Mouse (Mus musculus): ENCODE results near the gene 1700020N01Rik. TPM values are rescaled to one million over a fixed set of nuclear protein-coding genes. Genes with fewer than 3 reads are reported as not detected.
A peak's percentile ranks its signal among the peaks of the same experiment; 100 is the strongest.

The 1700020N01Rik gene
- not detected in 2 replicates for polyA plus RNA-seq (2015; fragmentation: Nextera tagmentation; extraction: Ambion mirVana)

DNA sequence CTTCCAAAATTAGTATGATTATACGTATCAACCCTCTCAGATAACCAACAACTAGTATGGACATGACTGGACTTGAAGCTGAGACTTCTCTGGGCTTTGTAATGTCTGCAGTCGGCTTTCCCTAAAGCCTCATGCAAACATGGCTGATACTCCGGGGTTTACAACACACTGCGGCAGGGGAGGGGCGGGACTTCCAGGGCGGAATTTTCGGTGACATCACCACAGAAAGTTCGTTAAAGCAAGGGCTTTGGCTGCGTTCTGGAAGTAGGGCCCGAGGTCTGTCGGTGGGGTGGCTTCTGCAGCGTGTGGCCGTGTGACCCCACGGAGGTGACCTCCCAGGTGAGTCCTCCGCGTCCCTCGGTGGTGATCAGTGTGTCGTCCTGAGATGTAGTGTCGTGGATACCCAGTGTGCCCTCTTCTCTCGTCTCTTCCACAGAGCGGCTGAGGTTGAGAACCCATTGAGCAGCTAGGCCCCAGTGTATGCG is at the start of gene 1700020N01Rik:
TSS of gene 1700020N01Rik (plus strand) at position 250 of the 485 bp plus-strand sequence.
- Histone ChIP-seq H3K9ac (no peak within 1 kb of the TSS), H3K27ac (replicated peaks) (no peak within 1 kb of the TSS), H3K4me1 (replicated peaks) (no peaks in the 10 kb centered on the region), H3K36me3 (no peaks in the 10 kb centered on the region), H3K27me3 (no peaks in the 10 kb centered on the region), H3K9me3 (no peaks in the 10 kb centered on the region), H3K4me3 (no peak within 1 kb of the TSS), H3K4me2 (no peak within 1 kb of the TSS)
- 96% methylated on average over 22 of the region's 22 CpGs for WGBS
- no peak for ATAC-seq (ENCODE audit: low FRiP score, low read depth)

DNA sequence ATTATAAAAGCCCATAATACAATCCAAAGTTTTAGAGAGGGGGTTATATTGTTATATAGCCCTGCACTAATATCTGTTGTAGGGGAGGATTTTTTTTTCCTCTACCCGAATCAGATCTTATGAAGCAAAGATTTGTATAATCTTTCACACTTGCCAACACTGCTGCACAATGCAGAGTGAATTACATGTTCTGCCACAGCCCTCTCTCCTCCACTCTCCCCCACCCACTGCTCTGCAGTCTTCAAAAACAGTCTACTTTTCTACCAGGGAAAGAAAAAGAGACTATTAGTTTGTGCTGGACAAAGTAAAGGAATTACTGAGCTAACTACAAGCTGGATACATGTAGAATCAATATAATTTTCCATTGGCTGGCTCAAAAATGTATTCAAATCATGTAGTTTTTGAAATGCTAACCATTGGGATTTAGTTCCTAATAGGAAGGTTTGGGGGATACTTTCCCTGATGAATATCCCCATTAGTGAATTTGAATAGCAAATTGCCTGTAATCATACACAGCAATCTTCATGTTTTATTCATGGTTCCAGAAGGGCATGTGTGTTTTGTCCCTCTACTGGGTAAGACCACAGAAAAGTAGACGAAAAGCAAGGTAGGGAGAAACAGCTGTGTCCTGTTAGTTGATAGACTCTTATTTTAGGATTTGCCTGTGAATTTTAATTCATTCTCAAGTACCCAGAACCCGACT is 49.2 kb upstream of the 1700020N01Rik start:
- 62% methylated on average over 3 of the region's 3 CpGs for WGBS
- H3K9me3 ChIP-seq = no peaks in the 10 kb centered on the region
- no peaks in the 10 kb centered on the region for H3K36me3 ChIP-seq
- no peaks in the 10 kb centered on the region for H3K4me1 ChIP-seq (replicated peaks)
- no peaks in the 10 kb centered on the region for H3K27me3 ChIP-seq
- no peak overlapping the region for H3K4me3 ChIP-seq
- no peak overlapping the region for H3K4me2 ChIP-seq
- ATAC-seq (ENCODE audit: low FRiP score, low read depth) = no peak
- no peak overlapping the region for H3K27ac ChIP-seq (replicated peaks)
- H3K9ac ChIP-seq = no peak overlapping the region

DNA sequence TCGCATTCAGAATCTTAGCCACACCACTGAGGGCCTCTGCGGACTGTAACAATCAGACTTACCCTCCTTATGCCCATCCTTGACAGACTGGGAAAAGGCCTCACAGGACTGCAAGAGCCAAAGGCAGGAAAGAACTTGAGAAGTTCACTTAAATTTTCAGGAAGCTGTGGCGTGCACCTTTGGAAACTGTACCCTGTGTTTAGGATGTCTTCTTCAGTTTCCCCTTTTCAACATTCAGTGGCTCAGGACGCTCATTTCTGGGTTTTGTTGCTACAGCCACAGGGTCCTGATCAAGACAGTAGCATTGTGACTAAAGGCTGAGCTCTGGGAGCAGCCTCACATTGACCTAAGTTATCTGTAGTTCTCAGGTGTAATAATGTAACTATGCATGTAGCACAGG is 48.2 kb upstream of the 1700020N01Rik start:
- Histone ChIP-seq H3K36me3 (no peaks in the 10 kb centered on the region), H3K4me3 (no peak overlapping the region), H3K4me2 (no peak overlapping the region), H3K27me3 (no peaks in the 10 kb centered on the region), H3K4me1 (replicated peaks) (no peaks in the 10 kb centered on the region), H3K9ac (no peak overlapping the region), H3K9me3 (no peaks in the 10 kb centered on the region), H3K27ac (replicated peaks) (no peak overlapping the region)
- no peak for ATAC-seq (ENCODE audit: low FRiP score, low read depth)
- 86% methylated on average over 4 of the region's 4 CpGs for WGBS

DNA sequence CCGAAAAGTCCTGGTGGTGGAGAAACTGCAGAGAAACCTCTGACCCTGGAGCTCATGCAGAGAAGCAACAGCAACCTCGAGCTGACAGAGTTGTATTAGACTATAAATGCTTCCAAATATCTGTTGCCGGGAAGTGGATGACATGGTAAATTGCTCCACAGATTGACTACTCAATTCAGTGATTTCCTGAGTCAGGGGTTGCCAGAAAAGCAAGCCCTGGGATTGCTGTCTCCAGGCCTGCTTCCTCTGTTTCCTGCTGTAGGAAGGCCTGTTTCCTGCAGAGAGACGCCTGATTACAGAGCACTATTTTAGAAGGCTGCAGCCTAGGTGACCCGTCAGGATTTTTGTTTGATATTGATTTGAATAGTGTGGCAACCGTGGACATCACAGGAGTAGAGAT is 47.5 kb upstream of the 1700020N01Rik start:
- 39% methylated on average over 6 of the region's 6 CpGs for WGBS
- no peak overlapping the region for H3K9ac ChIP-seq
- no peaks in the 10 kb centered on the region for H3K36me3 ChIP-seq
- no peak overlapping the region for H3K4me3 ChIP-seq
- H3K4me2 ChIP-seq = no peak overlapping the region
- ATAC-seq (ENCODE audit: low FRiP score, low read depth) = no peak
- H3K27ac ChIP-seq (replicated peaks) = no peak overlapping the region
- H3K9me3 ChIP-seq = no peaks in the 10 kb centered on the region
- H3K4me1 ChIP-seq (replicated peaks) = no peaks in the 10 kb centered on the region
- H3K27me3 ChIP-seq = no peaks in the 10 kb centered on the region

- Histone ChIP-seq H3K9ac (no peak overlapping the region), H3K27me3 (no peaks in the 10 kb centered on the region), H3K27ac (replicated peaks) (no peak overlapping the region), H3K36me3 (no peaks in the 10 kb centered on the region), H3K9me3 (no peaks in the 10 kb centered on the region), H3K4me3 (no peak overlapping the region), H3K4me2 (no peak overlapping the region), H3K4me1 (replicated peaks) (no peaks in the 10 kb centered on the region)
- ATAC-seq (ENCODE audit: low FRiP score, low read depth) = no peak
- WGBS = 70% methylated on average over 9 of the region's 9 CpGs
Observed at GRCm38 (mm10) chr10:21548871-21549505, 44.0 kb upstream of the 1700020N01Rik start.

- no peak for ATAC-seq (ENCODE audit: low FRiP score, low read depth)
- Histone ChIP-seq H3K27me3 (no peaks in the 10 kb centered on the region), H3K9me3 (no peaks in the 10 kb centered on the region), H3K27ac (replicated peaks) (no peak overlapping the region), H3K36me3 (no peaks in the 10 kb centered on the region), H3K4me2 (no peak overlapping the region), H3K4me3 (no peak overlapping the region), H3K4me1 (replicated peaks) (no peaks in the 10 kb centered on the region), H3K9ac (no peak overlapping the region)
- 91% methylated on average over 8 of the region's 8 CpGs for WGBS
Observed at GRCm38 (mm10) chr10:21552967-21553682, 39.8 kb upstream of the 1700020N01Rik start.

GRCm38 (mm10) chr10:21553683-21554035 is 39.3 kb upstream of the 1700020N01Rik start:
- no peak for ATAC-seq (ENCODE audit: low FRiP score, low read depth)
- Histone ChIP-seq H3K27ac (replicated peaks) (no peak overlapping the region), H3K27me3 (no peaks in the 10 kb centered on the region), H3K36me3 (no peaks in the 10 kb centered on the region), H3K4me1 (replicated peaks) (no peaks in the 10 kb centered on the region), H3K4me3 (no peak overlapping the region), H3K9ac (no peak overlapping the region), H3K9me3 (no peaks in the 10 kb centered on the region), H3K4me2 (no peak overlapping the region)
- WGBS = 93% methylated on average over 4 of the region's 4 CpGs

- H3K27me3 ChIP-seq = no peaks in the 10 kb centered on the region
- no peak overlapping the region for H3K4me3 ChIP-seq
- no peak overlapping the region for H3K27ac ChIP-seq (replicated peaks)
- H3K9ac ChIP-seq = no peak overlapping the region
- WGBS = 83% methylated on average over 11 of the region's 11 CpGs
- H3K36me3 ChIP-seq = no peaks in the 10 kb centered on the region
- H3K4me2 ChIP-seq = no peak overlapping the region
- 0 out of 2 replicates have a peak, but pooled peaks have one; percentile 19 for ATAC-seq (ENCODE audit: low FRiP score, low read depth)
- H3K9me3 ChIP-seq = no peaks in the 10 kb centered on the region
- H3K4me1 ChIP-seq (replicated peaks) = no peaks in the 10 kb centered on the region
Observed at GRCm38 (mm10) chr10:21554896-21555580, 37.9 kb upstream of the 1700020N01Rik start.

GRCm38 (mm10) chr10:21559769-21560168 is 33.2 kb upstream of the 1700020N01Rik start:
- Histone ChIP-seq H3K9ac (no peak overlapping the region), H3K4me3 (no peak overlapping the region), H3K4me1 (replicated peaks) (no peaks in the 10 kb centered on the region), H3K4me2 (0 out of 2 replicates have a peak overlapping the region, but pooled peaks have one; percentile 6), H3K9me3 (no peaks in the 10 kb centered on the region), H3K36me3 (no peaks in the 10 kb centered on the region), H3K27ac (replicated peaks) (no peak overlapping the region), H3K27me3 (no peaks in the 10 kb centered on the region)
- 61% methylated on average over 15 of the region's 15 CpGs for WGBS
- no peak for ATAC-seq (ENCODE audit: low FRiP score, low read depth)

GRCm38 (mm10) chr10:21561181-21561580 is 31.8 kb upstream of the 1700020N01Rik start:
- H3K4me3 ChIP-seq = no peak overlapping the region
- no peak overlapping the region for H3K27ac ChIP-seq (replicated peaks)
- no peaks in the 10 kb centered on the region for H3K9me3 ChIP-seq
- no peaks in the 10 kb centered on the region for H3K4me1 ChIP-seq (replicated peaks)
- ATAC-seq (ENCODE audit: low FRiP score, low read depth) = no peak
- H3K9ac ChIP-seq = no peak overlapping the region
- H3K36me3 ChIP-seq = no peaks in the 10 kb centered on the region
- WGBS = 87% methylated on average over 1 of the region's 1 CpGs
- no peaks in the 10 kb centered on the region for H3K27me3 ChIP-seq
- no peak overlapping the region for H3K4me2 ChIP-seq

DNA sequence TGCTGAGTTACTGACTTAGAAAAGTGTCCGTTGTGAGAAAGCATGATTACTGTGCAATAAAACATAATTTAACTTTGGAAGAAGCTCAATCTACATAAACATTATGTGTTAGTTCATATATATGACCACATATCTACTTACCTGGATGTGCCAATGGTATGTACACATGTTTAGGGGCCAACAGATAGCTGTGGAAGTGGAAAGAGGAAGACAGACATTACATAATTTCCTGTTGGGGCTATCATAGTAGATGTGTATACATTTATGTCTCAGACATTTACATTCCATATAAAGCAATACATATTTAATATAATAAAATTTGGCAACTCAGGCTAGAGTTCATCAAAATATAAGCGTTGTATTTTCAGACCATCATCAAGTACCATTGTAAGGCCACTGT is 29.5 kb upstream of the 1700020N01Rik start:
- Histone ChIP-seq H3K4me3 (no peak overlapping the region), H3K9me3 (no peaks in the 10 kb centered on the region), H3K27ac (replicated peaks) (no peak overlapping the region), H3K4me2 (no peak overlapping the region), H3K4me1 (replicated peaks) (no peaks in the 10 kb centered on the region), H3K9ac (no peak overlapping the region), H3K36me3 (no peaks in the 10 kb centered on the region), H3K27me3 (no peaks in the 10 kb centered on the region)
- ATAC-seq (ENCODE audit: low FRiP score, low read depth) = no peak
- 95% methylated on average over 2 of the region's 2 CpGs for WGBS

GRCm38 (mm10) chr10:21564189-21564588 is 28.8 kb upstream of the 1700020N01Rik start:
- H3K4me1 ChIP-seq (replicated peaks) = no peaks in the 10 kb centered on the region
- no peaks in the 10 kb centered on the region for H3K36me3 ChIP-seq
- H3K4me2 ChIP-seq = no peak overlapping the region
- H3K9me3 ChIP-seq = no peaks in the 10 kb centered on the region
- no peak overlapping the region for H3K9ac ChIP-seq
- no peak for ATAC-seq (ENCODE audit: low FRiP score, low read depth)
- H3K27me3 ChIP-seq = no peaks in the 10 kb centered on the region
- WGBS = 94% methylated on average over 5 of the region's 5 CpGs
- no peak overlapping the region for H3K4me3 ChIP-seq
- no peak overlapping the region for H3K27ac ChIP-seq (replicated peaks)

Data from hindbrain, embryonic 15.5 days (tissue).